Mouse (Mus musculus): ENCODE results near the gene Mdga1. TPM values are rescaled to one million over a fixed set of nuclear protein-coding genes. Genes with fewer than 3 reads are reported as not detected.
A peak's percentile ranks its signal among the peaks of the same experiment; 100 is the strongest.
"Not testable (repeated sequence)": the region's sequence is repeated elsewhere in the genome, so short reads cannot be mapped to it uniquely, and the experiment has no call there.

Gene Mdga1
- total RNA-seq, 2 experiments from 2014 or later: 27.8 to 32.7 TPM

DNA sequence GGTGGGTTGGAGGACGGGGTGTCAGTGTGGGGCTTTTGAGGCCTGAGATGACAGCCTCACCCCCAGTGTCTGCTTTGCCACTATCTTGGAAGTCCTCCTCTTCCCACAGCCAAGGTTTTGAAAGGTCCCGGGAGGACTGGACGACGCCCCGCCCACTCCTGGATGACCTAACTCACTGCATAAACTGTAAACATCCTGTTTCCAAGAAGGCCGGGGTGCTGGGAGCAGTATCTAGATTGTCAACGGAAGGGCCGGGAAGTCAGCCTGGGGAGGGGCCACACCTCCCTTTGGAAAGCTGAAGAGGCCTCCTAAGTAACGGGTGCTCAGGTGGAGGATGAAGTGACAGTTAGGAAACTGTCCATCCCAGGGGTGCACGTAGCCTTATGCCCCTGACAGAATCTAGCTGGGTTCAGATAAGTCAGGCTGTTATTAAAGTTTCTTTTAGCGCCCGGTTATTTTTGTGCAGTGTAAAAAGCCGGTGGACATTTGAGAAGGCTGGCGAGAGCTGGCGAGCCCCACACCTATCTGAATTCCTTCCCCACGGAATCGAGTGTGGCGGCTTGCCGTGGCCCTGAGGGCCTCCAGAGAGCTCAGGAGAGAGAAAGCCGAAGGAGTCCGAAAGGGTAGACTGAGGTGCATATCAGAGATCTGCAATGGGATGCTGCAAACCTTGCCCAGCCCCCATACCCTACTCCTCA lies 170.3 kb downstream of the Mdga1 start:
- intact Hi-C loops (cut with DNase I): no loop called here

GRCm38 (mm10) chr17:29798151-29798550 lies 171.7 kb downstream of the Mdga1 start:
- no peak for TF ChIP-seq CTCF (IDR thresholded peaks at IDR 0.05)
- no peak overlapping the region for H3K27ac ChIP-seq
- no peak for DNase-seq (ENCODE audit: extremely low spot score in 1 of 2, low spot score in 2 of 2)
- no peak overlapping the region for H3K4me3 ChIP-seq
- intact Hi-C loops (cut with DNase I): no loop called here

More for the DNA sequence above, 170.3 kb downstream of the Mdga1 start:
- no peak overlapping the region for H3K4me3 ChIP-seq
- H3K27ac ChIP-seq: no peak overlapping the region
- DNase-seq (ENCODE audit: extremely low spot score in 1 of 2, low spot score in 2 of 2): no peak
- TF ChIP-seq CTCF (IDR thresholded peaks at IDR 0.05): no peak

GRCm38 (mm10) chr17:29796787-29797186 lies 173.1 kb downstream of the Mdga1 start:
- intact Hi-C loops (cut with DNase I): loop anchor here (1.0 to 2.0 kb wide), 2 partner anchors 52 to 87 kb away; no protein-coding TSS in a partner anchor
- no peak overlapping the region for H3K27ac ChIP-seq

DNA sequence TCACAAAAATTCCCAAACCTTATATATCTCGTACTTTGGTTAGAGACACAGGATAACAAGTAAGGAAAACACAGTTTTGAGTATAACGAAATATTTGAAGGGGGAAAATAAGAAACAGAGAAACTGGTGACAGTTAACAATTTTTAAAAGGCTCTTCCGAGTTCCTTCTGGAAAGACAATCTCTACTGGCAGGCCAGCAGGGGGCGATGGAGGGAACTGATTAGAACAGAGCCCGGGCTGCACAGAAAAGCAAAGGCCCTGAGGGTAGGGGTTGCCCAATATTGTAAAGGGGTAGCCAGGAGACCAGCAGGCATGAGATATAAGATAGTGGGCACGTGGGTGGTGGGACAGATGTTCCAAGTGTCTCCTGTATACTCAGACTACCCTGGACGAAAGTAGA lies 173.8 kb downstream of the Mdga1 start:
- DNase-seq (ENCODE audit: extremely low spot score in 1 of 2, low spot score in 2 of 2): peak; percentile 65 to 78
- intact Hi-C loops (cut with DNase I): loop anchor here (1.0 to 2.0 kb wide), 2 partner anchors 53 to 87 kb away; no protein-coding TSS in a partner anchor
- Histone ChIP-seq H3K4me3 (no peak overlapping the region), H3K27ac (no peak overlapping the region; the same call in 1 of the 2 replicates)
- TF ChIP-seq CTCF (IDR thresholded peaks at IDR 0.05): peak; percentile 78

More at GRCm38 (mm10) chr17:29796787-29797186, 173.1 kb downstream of the Mdga1 start:
- peak; percentile 35 for TF ChIP-seq CTCF (IDR thresholded peaks at IDR 0.05)
- no peak for DNase-seq (ENCODE audit: extremely low spot score in 1 of 2, low spot score in 2 of 2)
- H3K4me3 ChIP-seq: no peak overlapping the region

DNA sequence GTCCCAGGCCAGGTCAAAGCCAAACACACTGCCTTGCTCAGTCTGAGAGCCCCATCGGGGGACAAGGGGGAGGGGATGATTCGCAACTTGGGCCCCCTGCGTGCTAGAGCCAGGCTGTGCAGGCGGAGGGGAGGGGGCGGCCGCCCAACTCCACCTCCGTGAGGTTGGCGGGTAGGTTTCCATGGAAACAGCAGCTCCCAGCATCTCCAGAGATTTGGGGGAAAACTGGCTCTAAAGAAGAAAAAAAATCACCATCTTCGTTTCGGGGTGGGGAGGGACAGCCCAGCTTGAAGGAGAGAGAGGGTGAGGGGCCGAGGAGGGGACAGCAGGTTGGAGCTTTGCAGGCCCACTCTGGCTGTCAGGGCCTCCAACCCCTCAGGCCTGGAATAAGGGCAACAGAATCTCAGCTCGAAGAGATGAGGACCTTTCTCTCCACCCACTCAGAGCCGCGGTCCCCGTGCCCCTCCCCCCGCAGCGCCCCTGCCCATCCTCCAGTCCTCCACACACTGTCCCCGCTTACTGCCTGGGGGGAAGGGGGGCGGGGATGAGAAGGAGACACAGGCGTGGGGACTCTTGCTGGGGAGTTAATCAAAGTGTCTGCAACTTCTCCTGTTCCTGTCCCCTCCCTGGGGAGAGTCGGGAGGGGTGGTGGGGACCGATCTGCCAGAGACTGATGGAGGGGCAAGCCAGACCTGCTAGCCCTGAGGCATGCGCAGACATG lies 174.7 kb downstream of the Mdga1 start:
- intact Hi-C loops (cut with DNase I): no loop called here
- peak; percentile 41 to 53 for DNase-seq (ENCODE audit: extremely low spot score in 1 of 2, low spot score in 2 of 2)
- 0 out of 2 replicates have a peak overlapping the region, but pooled peaks have one; percentile 19 for H3K4me3 ChIP-seq
- no peak for TF ChIP-seq CTCF (IDR thresholded peaks at IDR 0.05)
- H3K27ac ChIP-seq: peak overlapping the region; percentile 80

GRCm38 (mm10) chr17:29791531-29792050 lies 178.3 kb downstream of the Mdga1 start:
- DNase-seq (ENCODE audit: extremely low spot score in 1 of 2, low spot score in 2 of 2): no peak
- intact Hi-C loops (cut with DNase I): no loop called here
- no peak overlapping the region for H3K4me3 ChIP-seq
- H3K27ac ChIP-seq: no peak overlapping the region
- no peak for TF ChIP-seq CTCF (IDR thresholded peaks at IDR 0.05)

- no peak for DNase-seq (ENCODE audit: extremely low spot score in 1 of 2, low spot score in 2 of 2)
- no peak for TF ChIP-seq CTCF (IDR thresholded peaks at IDR 0.05)
- Histone ChIP-seq H3K27ac (no peak overlapping the region), H3K4me3 (no peak overlapping the region)
- intact Hi-C loops (cut with DNase I): no loop called here
These were observed 179.6 kb downstream of the Mdga1 start for GRCm38 (mm10) chr17:29790231-29790740.

DNA sequence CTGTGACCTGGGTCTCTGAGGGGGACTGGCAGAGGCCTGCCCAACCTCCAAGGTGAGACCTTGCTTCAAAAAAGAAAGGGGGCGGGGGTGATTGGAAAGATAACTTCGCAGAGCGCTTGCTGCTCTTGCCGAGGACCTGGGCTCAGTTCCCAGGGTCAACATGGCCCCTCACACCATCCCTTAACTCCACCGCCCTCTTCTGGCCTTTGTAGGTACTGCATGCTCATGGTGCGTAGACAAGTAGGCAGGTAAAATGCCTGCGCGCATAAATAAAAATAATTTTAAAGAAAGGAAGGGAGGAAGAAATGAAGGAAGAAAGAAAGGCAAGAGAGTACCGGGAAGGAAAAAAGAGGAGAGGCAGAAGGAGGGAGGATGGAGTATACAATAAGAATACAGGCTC lies 180.2 kb downstream of the Mdga1 start:
- DNase-seq (ENCODE audit: extremely low spot score in 1 of 2, low spot score in 2 of 2): no peak
- intact Hi-C loops (cut with DNase I): no loop called here
- Histone ChIP-seq H3K4me3 (no peak overlapping the region), H3K27ac (no peak overlapping the region)
- TF ChIP-seq CTCF (IDR thresholded peaks at IDR 0.05): peak; percentile 38

GRCm38 (mm10) chr17:29788573-29788972 lies 181.3 kb downstream of the Mdga1 start:
- no peak for DNase-seq (ENCODE audit: extremely low spot score in 1 of 2, low spot score in 2 of 2)
- no peak overlapping the region for H3K4me3 ChIP-seq
- TF ChIP-seq CTCF (IDR thresholded peaks at IDR 0.05): no peak
- intact Hi-C loops (cut with DNase I): no loop called here
- H3K27ac ChIP-seq: no peak overlapping the region

GRCm38 (mm10) chr17:29784820-29785219 lies 185.1 kb downstream of the Mdga1 start:
- Histone ChIP-seq H3K4me3 (no peak overlapping the region), H3K27ac (no peak overlapping the region)
- intact Hi-C loops (cut with DNase I): no loop called here
- no peak for DNase-seq (ENCODE audit: extremely low spot score in 1 of 2, low spot score in 2 of 2)
- TF ChIP-seq CTCF (IDR thresholded peaks at IDR 0.05): peak; percentile 16

- H3K4me3 ChIP-seq; DNase-seq (ENCODE audit: extremely low spot score in 1 of 2, low spot score in 2 of 2); H3K27ac ChIP-seq; intact Hi-C loops (cut with DNase I): not testable (repeated sequence)
These were observed 188.4 kb downstream of the Mdga1 start for GRCm38 (mm10) chr17:29781472-29781871.

GRCm38 (mm10) chr17:29778021-29778420 lies 191.9 kb downstream of the Mdga1 start:
- Histone ChIP-seq H3K4me3 (no peak overlapping the region), H3K27ac (no peak overlapping the region)
- no peak for DNase-seq (ENCODE audit: extremely low spot score in 1 of 2, low spot score in 2 of 2)
- no peak for TF ChIP-seq CTCF (IDR thresholded peaks at IDR 0.05)
- intact Hi-C loops (cut with DNase I): no loop called here

Other genes starting within 250 kb of the Mdga1 start
- gene Zfand3, start 34.6 kb upstream of the Mdga1 start, total RNA-seq (2021): 100 to 1,000 TPM in 1 of 2 experiments, 10 to 100 TPM in 1; 99.7 to 103 TPM